Mouse (Mus musculus) liver, postnatal 0 days (tissue): Measurements from ENCODE around the gene Sel1l3. TPM values are rescaled to one million over a fixed set of nuclear protein-coding genes. Genes with fewer than 3 reads are reported as not detected.
A peak's percentile ranks its signal among the peaks of the same experiment; 100 is the strongest.

Experiments
- ATAC-seq: fragments of 200-750 bp; cut with Nextera tagmentation; 2 replicates; pipeline ENCODE4 v1.8.0; 2017; ENCODE audit warnings: mild to moderate bottlenecking, moderate library complexity
- DNase-seq: peaks from one replicate; pipeline ENCODE4 v3.0.0-alpha.2; 2016
- H3K27ac ChIP-seq: fragments of 300-500 bp; sonication (generic); 2 replicates; pipeline ENCODE4 v1.5.1; 2014; ENCODE audit warnings: antibody characterized with exemption, moderate library complexity, mild to moderate bottlenecking, low read depth
- H3K27me3 ChIP-seq: fragments of 300-500 bp; sonication (generic); 2 replicates; pipeline ENCODE4 v1.6.1; 2014; ENCODE audit warnings: low read length, control low read depth, mixed read lengths; ENCODE audit not compliant: insufficient read depth
- H3K36me3 ChIP-seq: fragments of 300-500 bp; sonication (generic); replicated peaks from 2 replicates; pipeline ENCODE4 v1.6.1; 2014; ENCODE audit warnings: mild to moderate bottlenecking, control low read depth, low read length, moderate library complexity, mixed read lengths; ENCODE audit not compliant: insufficient read depth
- H3K4me1 ChIP-seq: fragments of 300-500 bp; sonication (generic); 2 replicates; pipeline ENCODE4 v1.6.1; 2014; ENCODE audit warnings: antibody characterized with exemption, mild to moderate bottlenecking, control low read depth; ENCODE audit not compliant: insufficient read depth
- H3K4me2 ChIP-seq: fragments of 300-500 bp; sonication (generic); 2 replicates; pipeline ENCODE4 v1.6.1; 2014; ENCODE audit warnings: low read depth, mild to moderate bottlenecking, low read length, moderate library complexity, mixed read lengths
- H3K4me3 ChIP-seq: fragments of 300-500 bp; sonication (generic); 2 replicates; pipeline ENCODE4 v1.5.1; 2014; ENCODE audit warnings: low read depth, low read length
- H3K9ac ChIP-seq: fragments of 300-500 bp; sonication (generic); replicated peaks from 2 replicates; pipeline ENCODE4 v1.6.1; 2014; ENCODE audit warnings: mild to moderate bottlenecking, moderate library complexity
- H3K9me3 ChIP-seq: fragments of 300-500 bp; sonication (generic); 2 replicates; pipeline ENCODE4 v1.6.1; 2016; ENCODE audit warnings: mild to moderate bottlenecking, control low read depth, low read length, mixed read lengths
- CTCF ChIP-seq: sonication (generic); IDR thresholded peaks from 2 replicates; pipeline ENCODE4 v1.5.1; 2016; ENCODE audit warnings: antibody characterized with exemption, low read depth
- EP300 ChIP-seq: IDR thresholded peaks from 2 replicates; pipeline ENCODE4 v1.6.1; 2016; ENCODE audit warnings: antibody characterized with exemption, low read depth, mild to moderate bottlenecking
- WGBS: fragments of 180-500 bp; shearing (Covaris S2); extraction: QIAGEN DNeasy Blood & Tissue Kit; methylation state at CpG from one replicate; pipeline ENCODE4 v1.1.7; 2014; ENCODE audit not compliant: insufficient replicate concordance; 5-methylcytosine and 5-hydroxymethylcytosine counted together
- polyA plus RNA-seq: library from polyadenylated mRNA; unstranded; fragments of >200 nt; fragmentation: Nextera tagmentation; extraction: Ambion mirVana; gene quantifications from 2 replicates; pipeline ENCODE4 v1.2.1, GENCODE M21; 2015

Gene Sel1l3
- polyA plus RNA-seq, 1 experiment from 2014 or later, result 0.93 TPM

DNA sequence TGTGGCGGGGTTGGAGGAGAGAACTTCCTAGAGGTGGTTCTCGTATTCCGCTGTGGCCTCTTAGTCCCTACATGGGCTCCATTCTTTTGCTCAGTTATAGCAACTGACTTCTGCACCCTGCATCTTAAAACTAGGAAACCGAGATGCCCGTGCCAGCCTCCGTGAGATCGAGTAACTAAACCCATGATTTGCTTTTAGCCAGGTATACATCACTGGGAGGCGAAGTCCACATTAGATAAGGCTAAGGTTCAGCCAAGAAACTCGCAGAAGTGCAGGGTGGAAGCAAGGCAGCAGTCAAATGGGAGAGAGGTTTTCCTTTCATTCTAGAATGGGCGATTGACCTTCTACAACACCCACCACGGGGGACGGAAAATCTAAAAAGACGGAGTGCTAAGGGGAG lies 11.7 kb upstream of the Sel1l3 start:
- Histone ChIP-seq H3K9ac (no peak overlapping the region), H3K4me1 (no peaks in the 10 kb centered on the region), H3K27me3 (no peaks in the 10 kb centered on the region), H3K27ac (no peak overlapping the region), H3K4me3 (no peak overlapping the region), H3K4me2 (no peak overlapping the region), H3K9me3 (no peaks in the 10 kb centered on the region), H3K36me3 (no peaks in the 10 kb centered on the region)
- ATAC-seq (no peak), DNase-seq (no peak)
- WGBS, result 78% methylated on average over 13 of the region's 13 CpGs
- TF ChIP-seq EP300, result no peak
- no peak for TF ChIP-seq CTCF

DNA sequence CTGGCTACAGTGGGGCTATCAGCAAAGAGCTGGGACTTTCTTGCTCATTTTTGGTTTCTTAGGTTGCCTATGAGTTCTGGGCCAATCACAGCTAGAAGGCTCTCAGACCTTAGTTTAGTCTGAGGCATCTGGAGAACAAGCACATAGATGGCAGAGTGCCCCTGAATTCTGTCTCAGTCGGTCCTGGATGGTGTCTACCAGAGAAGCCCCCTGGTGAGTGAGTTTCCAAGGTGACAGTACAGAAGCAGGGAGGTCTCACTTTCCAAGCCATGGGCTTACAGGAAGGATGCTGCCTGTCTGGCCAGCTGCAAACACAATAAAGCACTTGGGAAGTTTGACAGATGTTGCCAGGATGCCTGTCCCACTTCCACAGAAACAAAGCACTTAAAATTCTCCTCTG lies 1.1 kb upstream of the Sel1l3 start:
- Histone ChIP-seq H3K9ac (no peak overlapping the region), H3K4me1 (peaks cover 5% of the 10 kb centered on the region), H3K27ac (no peak overlapping the region), H3K36me3 (no peaks in the 10 kb centered on the region), H3K4me3 (no peak overlapping the region), H3K9me3 (no peaks in the 10 kb centered on the region), H3K4me2 (no peak overlapping the region), H3K27me3 (peaks cover 38% of the 10 kb centered on the region)
- TF ChIP-seq EP300 (no peak), CTCF (no peak)
- ATAC-seq, result no peak
- 5% methylated on average over 1 of the region's 1 CpGs for WGBS
- no peak for DNase-seq

DNA sequence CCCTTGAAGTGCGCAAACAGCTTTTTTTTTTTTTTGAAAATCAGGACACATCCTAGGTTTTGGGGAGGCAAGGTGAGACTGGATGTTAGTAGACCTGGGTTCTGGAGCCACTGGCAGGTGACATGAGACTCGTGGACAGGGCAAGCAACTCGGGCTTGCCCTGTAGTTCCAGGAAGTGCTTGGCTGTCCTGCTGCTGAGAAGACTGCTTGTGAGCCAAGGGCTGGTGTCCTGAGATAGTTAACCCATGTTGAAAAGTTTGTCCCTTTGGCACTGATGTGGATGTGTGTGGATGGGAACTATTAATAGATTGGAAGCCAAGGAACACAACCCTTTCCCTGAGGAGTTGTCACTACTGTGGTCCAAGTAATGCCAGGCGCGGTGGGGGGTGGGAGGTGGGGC lies 635 bp upstream of the Sel1l3 start:
- no peak overlapping the region for H3K9ac ChIP-seq
- H3K27me3 ChIP-seq, result peaks cover 38% of the 10 kb centered on the region
- 19% methylated on average over 5 of the region's 5 CpGs for WGBS
- DNase-seq, result no peak
- TF ChIP-seq EP300 (no peak), CTCF (no peak)
- no peak overlapping the region for H3K27ac ChIP-seq
- no peak overlapping the region for H3K4me2 ChIP-seq
- no peak overlapping the region for H3K4me3 ChIP-seq
- H3K4me1 ChIP-seq, result peaks cover 5% of the 10 kb centered on the region
- no peaks in the 10 kb centered on the region for H3K36me3 ChIP-seq
- no peaks in the 10 kb centered on the region for H3K9me3 ChIP-seq
- no peak for ATAC-seq

DNA sequence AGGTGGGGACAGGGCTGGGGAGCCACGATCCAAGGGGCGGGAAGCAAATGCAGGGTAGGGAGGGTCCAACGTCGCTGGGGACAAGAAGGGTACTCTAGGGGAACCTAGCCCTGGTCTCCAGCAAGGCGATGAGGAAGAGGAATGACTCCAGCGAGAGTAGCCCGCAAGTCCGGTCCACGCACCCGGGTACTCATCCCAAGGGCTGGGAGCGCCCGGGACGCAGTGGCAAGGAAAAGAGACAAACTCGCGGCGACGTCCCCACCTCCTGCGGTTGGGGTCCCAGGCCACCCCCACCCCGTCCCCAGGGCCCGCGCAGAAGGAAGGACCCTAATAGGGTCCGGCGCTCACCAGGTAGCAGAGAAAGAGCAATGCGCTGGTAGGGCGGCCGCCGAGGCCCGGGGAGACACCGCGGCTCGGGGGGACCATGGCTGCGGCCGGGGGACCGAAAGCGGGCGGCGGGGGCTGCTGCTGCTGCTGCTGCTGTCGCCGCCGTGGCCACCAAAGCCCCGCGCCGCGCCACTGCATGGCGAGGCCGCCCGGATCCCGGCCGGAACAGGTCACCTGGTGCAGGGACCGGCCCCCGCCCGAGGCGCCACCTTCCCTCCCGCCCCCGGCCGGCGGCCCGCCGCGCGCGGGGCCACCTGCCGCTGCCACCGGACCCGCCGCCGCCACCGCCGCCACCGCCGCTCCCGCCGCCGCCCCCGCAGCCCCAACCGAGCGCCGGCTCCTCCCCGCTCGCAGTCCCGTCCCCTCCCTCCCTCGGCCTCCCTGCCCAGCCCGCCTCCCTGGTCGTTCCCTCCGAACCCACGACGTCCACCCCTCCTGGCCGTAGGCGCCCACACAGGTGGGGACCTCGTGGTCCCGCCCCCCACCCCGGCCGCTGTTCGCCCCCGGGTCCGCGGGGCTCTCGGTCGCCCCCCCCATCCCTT lies 681 bp downstream of the Sel1l3 start:
- ATAC-seq (peak; percentile 61), DNase-seq (peak; percentile 39)
- Histone ChIP-seq H3K27me3 (peaks cover 38% of the 10 kb centered on the region), H3K4me2 (peak overlapping the region; percentile 84), H3K4me1 (peaks cover 5% of the 10 kb centered on the region), H3K4me3 (peak overlapping the region; percentile 48), H3K27ac (no peak overlapping the region), H3K9ac (peak overlapping the region; percentile 48; the same call in 1 of the 2 replicates), H3K9me3 (no peaks in the 10 kb centered on the region), H3K36me3 (no peaks in the 10 kb centered on the region)
- WGBS, result under 1% methylated on average over 35 of the region's 99 CpGs
- no peak for TF ChIP-seq CTCF
- no peak for TF ChIP-seq EP300

DNA sequence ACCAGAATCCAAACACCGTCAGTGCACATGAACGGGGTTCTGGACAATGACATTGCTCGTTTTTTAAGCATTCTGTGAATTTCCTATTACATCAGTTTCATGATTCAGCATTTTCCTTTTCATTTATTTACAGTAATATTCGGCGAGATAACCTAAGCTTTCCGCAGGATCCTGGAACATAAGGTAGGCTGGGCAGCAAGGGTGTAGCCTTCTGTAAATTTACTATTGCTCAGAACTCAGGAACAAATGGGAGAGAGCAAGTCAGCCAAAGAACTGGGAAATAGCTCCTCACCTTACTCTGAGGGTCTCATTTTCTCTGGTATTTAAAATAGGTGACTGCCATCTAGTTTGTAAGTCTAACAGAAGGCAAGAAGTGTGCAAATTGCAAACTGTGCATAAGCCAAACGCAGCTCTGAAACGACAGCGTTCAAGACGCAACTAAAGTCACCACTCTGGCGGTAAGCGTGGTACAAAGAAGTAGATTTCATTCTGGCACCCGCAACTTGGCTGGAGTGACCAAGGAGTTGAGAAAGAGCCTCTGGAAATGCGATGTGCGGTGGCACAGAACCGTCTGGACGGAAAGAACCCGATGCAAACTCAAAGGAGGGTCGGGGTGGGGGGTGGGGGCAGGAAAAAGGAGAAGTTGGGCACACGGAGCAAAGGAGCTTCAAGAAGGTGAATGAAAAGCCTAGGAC lies 1.5 kb downstream of the Sel1l3 start:
- Histone ChIP-seq H3K27ac (no peak overlapping the region), H3K27me3 (peaks cover 38% of the 10 kb centered on the region), H3K4me3 (peak overlapping the region; percentile 48), H3K4me1 (peaks cover 5% of the 10 kb centered on the region), H3K36me3 (no peaks in the 10 kb centered on the region), H3K4me2 (peak overlapping the region; percentile 84), H3K9me3 (no peaks in the 10 kb centered on the region), H3K9ac (peak overlapping the region; percentile 48; the same call in 1 of the 2 replicates)
- ATAC-seq (no peak), DNase-seq (no peak)
- TF ChIP-seq CTCF (no peak), EP300 (no peak)
- 13% methylated on average over 20 of the region's 20 CpGs for WGBS

DNA sequence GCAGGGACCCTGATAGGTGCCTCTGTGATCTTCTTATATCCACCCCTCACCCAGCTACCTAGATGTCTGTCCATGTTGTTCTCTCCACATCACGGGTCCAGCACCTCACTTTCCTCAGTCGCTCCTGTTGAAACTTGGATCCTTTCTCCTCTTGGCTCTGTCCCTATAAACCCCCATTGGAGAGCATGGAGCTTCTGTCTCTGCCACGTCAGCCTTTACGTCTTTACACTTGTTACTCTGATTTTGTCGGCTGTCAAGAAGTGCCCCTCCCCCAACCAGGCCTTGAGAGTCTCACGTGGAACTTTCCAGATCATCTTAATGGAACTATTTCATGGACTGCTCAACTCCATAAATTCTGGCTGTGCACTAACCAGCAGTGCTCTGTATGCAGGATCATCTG lies 2.5 kb downstream of the Sel1l3 start:
- H3K4me2 ChIP-seq, result no peak overlapping the region
- H3K4me1 ChIP-seq, result peaks cover 5% of the 10 kb centered on the region
- DNase-seq (no peak), ATAC-seq (no peak)
- no peaks in the 10 kb centered on the region for H3K9me3 ChIP-seq
- no peaks in the 10 kb centered on the region for H3K36me3 ChIP-seq
- H3K27me3 ChIP-seq, result peaks cover 35% of the 10 kb centered on the region
- WGBS, result 60% methylated on average over 6 of the region's 6 CpGs
- no peak overlapping the region for H3K4me3 ChIP-seq
- no peak overlapping the region for H3K27ac ChIP-seq
- no peak overlapping the region for H3K9ac ChIP-seq
- no peak for TF ChIP-seq EP300
- no peak for TF ChIP-seq CTCF
